Mouse (Mus musculus): ENCODE measurements around the gene Ifit2. TPM values are rescaled to one million over a fixed set of nuclear protein-coding genes. Genes with fewer than 3 reads are reported as not detected.

Gene Ifit2
- polyA plus RNA-seq, 1 experiment from 2014 or later, result 9.0 TPM

Other genes starting within 250 kb of the Ifit2 start
- 0.39 and 0.58 TPM in 2 replicates for gene Ch25h, start 75.5 kb upstream of the Ifit2 start, polyA plus RNA-seq (2015; fragmentation: Nextera tagmentation; extraction: Ambion mirVana)
- gene Lipa, start 23.2 kb upstream of the Ifit2 start, polyA plus RNA-seq (2015; fragmentation: Nextera tagmentation; extraction: Ambion mirVana), result 14.2 and 16.0 TPM in 2 replicates
- 1.3 TPM in 2 replicates for gene Ifit3, start 32.8 kb downstream of the Ifit2 start, polyA plus RNA-seq (2015; fragmentation: Nextera tagmentation; extraction: Ambion mirVana)
- 0.65 and 0.98 TPM in 2 replicates for gene Ifit1bl1, start 51.3 kb downstream of the Ifit2 start, polyA plus RNA-seq (2015; fragmentation: Nextera tagmentation; extraction: Ambion mirVana)
- 0.30 TPM in 1 of 2 replicates, not detected in the other for gene Ifit3b, start 57.3 kb downstream of the Ifit2 start, polyA plus RNA-seq (2015; fragmentation: Nextera tagmentation; extraction: Ambion mirVana)
- gene Ifit1bl2, start 90.0 kb downstream of the Ifit2 start, polyA plus RNA-seq (2015; fragmentation: Nextera tagmentation; extraction: Ambion mirVana), result 0.19 and 0.22 TPM in 2 replicates
- gene Ifit1, start 90.2 kb downstream of the Ifit2 start, polyA plus RNA-seq (2015; fragmentation: Nextera tagmentation; extraction: Ambion mirVana), result 0.15 and 0.18 TPM in 2 replicates
- 2.8 and 3.9 TPM in 2 replicates for gene Slc16a12, start 196.6 kb downstream of the Ifit2 start, polyA plus RNA-seq (2015; fragmentation: Nextera tagmentation; extraction: Ambion mirVana)

All from forebrain, embryonic 16.5 days (tissue).